Mouse (Mus musculus) liver, adult 2 months (tissue): Measurements from ENCODE around the gene Prtn3. TPM values are rescaled to one million over a fixed set of nuclear protein-coding genes. Genes with fewer than 3 reads are reported as not detected.

Experiments
- DNase-seq: peaks from one replicate; pipeline ENCODE4 v3.0.0-alpha.2; 2011; ENCODE audit warnings: low read depth, low spot score; ENCODE audit errors: extremely low read depth
- H3K27ac ChIP-seq: fragments of 200-500 bp; replicated peaks from 2 replicates; pipeline ENCODE4 v1.5.1; 2012; ENCODE audit warnings: low read depth, mild to moderate bottlenecking, control low read depth, inconsistent platforms, low read length; ENCODE audit not compliant: insufficient read depth
- H3K27me3 ChIP-seq: fragments of 200-500 bp; 2 replicates; pipeline ENCODE4 v1.6.1; 2012; ENCODE audit warnings: mild to moderate bottlenecking, moderate library complexity, low read length, inconsistent platforms; ENCODE audit not compliant: control insufficient read depth, insufficient read depth
- H3K36me3 ChIP-seq: fragments of 200-500 bp; 2 replicates; pipeline ENCODE4 v1.6.1; 2012; ENCODE audit warnings: low read length, inconsistent platforms; ENCODE audit not compliant: control insufficient read depth, insufficient read depth
- H3K4me1 ChIP-seq: fragments of 200-500 bp; 2 replicates; pipeline ENCODE4 v1.6.1; 2011; ENCODE audit warnings: low read length; ENCODE audit not compliant: control insufficient read depth, insufficient read depth
- H3K4me3 ChIP-seq: fragments of 200-500 bp; 2 replicates; pipeline ENCODE4 v1.5.1; 2011; ENCODE audit warnings: low read depth, mild to moderate bottlenecking, control low read depth, low read length, moderate library complexity; ENCODE audit not compliant: insufficient read depth
- H3K79me2 ChIP-seq: fragments of 200-500 bp; 2 replicates; pipeline ENCODE4 v1.6.1; 2012; ENCODE audit warnings: inconsistent platforms, mild to moderate bottlenecking, low read length, moderate library complexity; ENCODE audit not compliant: control insufficient read depth, insufficient read depth
- H3K9ac ChIP-seq: fragments of 200-500 bp; 2 replicates; pipeline ENCODE4 v1.6.1; 2012; ENCODE audit warnings: low read depth, mild to moderate bottlenecking, control low read depth, inconsistent platforms, low read length
- CTCF ChIP-seq: fragments of 200-500 bp; IDR thresholded peaks from 2 replicates; pipeline ENCODE4 v1.5.1; 2011; ENCODE audit warnings: low read depth, low read length, control low read depth
- POLR2A ChIP-seq: fragments of 200-500 bp; IDR thresholded peaks from 2 replicates; pipeline ENCODE4 v1.6.1; 2011; ENCODE audit warnings: low read length, control low read depth; ENCODE audit not compliant: insufficient read depth; ENCODE audit errors: extremely low read depth
- WGBS: fragments of 180-500 bp; shearing (Covaris S2); methylation state at CpG from one replicate; pipeline ENCODE4 v1.1.7; 2018; 5-methylcytosine and 5-hydroxymethylcytosine counted together
- polyA plus RNA-seq: library from polyadenylated mRNA; depleted of rRNA; stranded (reverse); fragments of >200 nt; gene quantifications from 2 replicates; pipeline ENCODE4 v1.2.3, GENCODE M21; 2012
- total RNA-seq: library from RNA; depleted of rRNA; stranded (reverse); fragments of >200 nt; gene quantifications from 2 replicates; pipeline ENCODE4 v1.2.3, GENCODE M21; 2014

The Prtn3 gene
- total and polyA plus RNA-seq, 2 experiments = 1.1 TPM; not detected in 1

DNA sequence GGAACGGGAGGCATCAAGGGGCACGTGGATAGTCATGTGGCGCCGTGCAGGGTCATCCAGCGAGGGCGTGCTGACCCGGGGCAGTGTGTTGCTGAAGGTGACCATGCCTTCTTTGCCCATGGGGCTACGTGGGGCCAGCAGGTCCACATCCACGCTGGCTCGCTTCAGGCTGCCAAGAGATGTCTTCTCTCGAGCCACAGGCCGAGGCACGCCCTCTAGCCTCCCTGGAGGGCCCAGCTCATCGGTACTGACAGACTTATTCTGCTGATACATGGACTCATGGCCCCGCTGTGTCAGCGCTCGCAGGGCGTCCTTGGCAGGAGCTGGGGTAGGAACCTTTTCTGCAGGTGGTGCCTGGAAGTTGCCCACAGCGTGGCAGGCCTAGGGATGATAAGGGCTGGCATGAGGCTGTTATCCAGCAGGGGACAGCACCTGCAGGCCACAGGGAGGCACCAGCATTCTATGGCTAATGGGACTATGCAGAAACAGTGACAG lies 8.4 kb upstream of the Prtn3 start:
- no peaks in the 10 kb centered on the region for H3K27me3 ChIP-seq
- no peak overlapping the region for H3K4me3 ChIP-seq
- H3K9ac ChIP-seq = no peak overlapping the region
- TF ChIP-seq CTCF (peak; percentile 83), POLR2A (no peak)
- no peak overlapping the region for H3K27ac ChIP-seq
- 47% methylated on average over 19 of the region's 19 CpGs for WGBS
- peak; percentile 40 for DNase-seq
- no peaks in the 10 kb centered on the region for H3K79me2 ChIP-seq
- H3K36me3 ChIP-seq = peaks cover 9% of the 10 kb centered on the region
- no peaks in the 10 kb centered on the region; the same call in 1 of the 2 replicates for H3K4me1 ChIP-seq

DNA sequence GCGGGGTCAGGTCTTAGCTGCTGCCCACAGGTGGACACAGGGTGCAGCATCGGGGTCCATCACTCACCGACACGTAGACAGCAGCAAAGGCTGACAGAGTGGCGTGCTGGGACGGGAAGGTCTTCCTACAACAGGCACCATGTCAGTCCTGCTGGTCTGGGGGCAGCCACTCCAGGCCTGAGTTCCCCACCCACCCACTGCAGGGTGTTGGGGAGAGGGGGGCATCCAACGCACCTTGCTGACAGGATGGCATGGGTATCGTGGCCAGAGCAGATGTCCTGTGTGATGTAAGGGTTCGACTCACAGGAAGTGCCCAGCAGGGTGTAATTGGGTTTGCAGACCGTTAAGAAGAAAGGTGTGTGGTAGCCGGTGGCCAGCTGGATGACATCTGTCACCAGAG lies 7.7 kb upstream of the Prtn3 start:
- Histone ChIP-seq H3K9ac (no peak overlapping the region), H3K27me3 (no peaks in the 10 kb centered on the region), H3K4me3 (no peak overlapping the region), H3K4me1 (no peaks in the 10 kb centered on the region; the same call in 1 of the 2 replicates), H3K27ac (no peak overlapping the region), H3K36me3 (peaks cover 4% of the 10 kb centered on the region; the same call in 1 of the 2 replicates), H3K79me2 (no peaks in the 10 kb centered on the region)
- WGBS = 89% methylated on average over 11 of the region's 11 CpGs
- DNase-seq = no peak
- TF ChIP-seq CTCF (no peak), POLR2A (no peak)

DNA sequence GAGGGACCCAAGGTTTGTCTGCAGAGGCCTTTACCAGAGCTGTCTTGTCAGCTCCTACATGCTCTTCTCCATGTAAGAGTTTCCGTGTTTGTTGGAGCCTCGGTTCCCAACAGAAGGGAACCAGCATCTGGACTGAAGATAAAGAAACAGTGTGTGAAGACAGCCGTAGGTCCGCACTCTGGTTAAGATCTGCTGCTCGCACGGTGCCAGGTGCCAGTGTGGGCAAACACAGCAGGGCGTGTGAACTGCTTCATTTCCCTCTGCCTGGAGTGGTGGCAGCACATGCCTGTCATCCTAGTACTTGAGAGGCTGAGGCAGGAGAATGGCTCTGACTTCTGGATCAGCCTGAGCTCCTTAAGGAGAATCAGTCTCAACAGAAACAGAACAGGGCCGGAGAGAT lies 2.4 kb upstream of the Prtn3 start:
- Histone ChIP-seq H3K36me3 (no peaks in the 10 kb centered on the region), H3K27ac (no peak overlapping the region), H3K27me3 (peaks cover 4% of the 10 kb centered on the region; the same call in 1 of the 2 replicates), H3K79me2 (no peaks in the 10 kb centered on the region), H3K4me3 (no peak overlapping the region), H3K9ac (no peak overlapping the region), H3K4me1 (0 out of 2 replicates have a peak, but pooled peaks cover 1% of the 10 kb centered on the region)
- TF ChIP-seq CTCF (no peak), POLR2A (no peak)
- no peak for DNase-seq
- WGBS = 88% methylated on average over 8 of the region's 8 CpGs

DNA sequence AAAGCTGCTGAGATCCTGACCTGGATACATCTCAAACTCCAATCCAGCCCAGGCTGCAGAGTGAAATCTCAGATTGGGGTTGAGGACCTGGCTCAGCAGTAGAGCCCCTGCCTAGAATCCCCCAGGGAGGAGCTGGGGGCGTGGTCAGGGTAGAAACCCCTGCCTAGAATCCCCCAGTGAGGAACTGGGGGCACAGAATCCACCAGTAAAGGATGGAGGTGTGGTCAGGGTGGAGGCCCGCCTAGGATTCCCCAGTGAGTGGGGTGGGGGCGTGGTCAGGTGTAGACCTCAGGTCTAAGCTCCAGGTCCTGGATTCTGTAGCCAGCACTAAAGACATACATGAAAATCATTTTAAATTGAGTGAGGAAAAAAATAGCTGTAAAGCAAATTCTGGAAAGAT lies 1.4 kb upstream of the Prtn3 start:
- no peak for TF ChIP-seq CTCF
- TF ChIP-seq POLR2A = no peak
- Histone ChIP-seq H3K9ac (no peak overlapping the region), H3K4me1 (0 out of 2 replicates have a peak, but pooled peaks cover 1% of the 10 kb centered on the region), H3K27me3 (peaks cover 4% of the 10 kb centered on the region; the same call in 1 of the 2 replicates), H3K79me2 (no peaks in the 10 kb centered on the region), H3K36me3 (no peaks in the 10 kb centered on the region), H3K4me3 (no peak overlapping the region), H3K27ac (no peak overlapping the region)
- WGBS = 59% methylated on average over 3 of the region's 3 CpGs
- no peak for DNase-seq

DNA sequence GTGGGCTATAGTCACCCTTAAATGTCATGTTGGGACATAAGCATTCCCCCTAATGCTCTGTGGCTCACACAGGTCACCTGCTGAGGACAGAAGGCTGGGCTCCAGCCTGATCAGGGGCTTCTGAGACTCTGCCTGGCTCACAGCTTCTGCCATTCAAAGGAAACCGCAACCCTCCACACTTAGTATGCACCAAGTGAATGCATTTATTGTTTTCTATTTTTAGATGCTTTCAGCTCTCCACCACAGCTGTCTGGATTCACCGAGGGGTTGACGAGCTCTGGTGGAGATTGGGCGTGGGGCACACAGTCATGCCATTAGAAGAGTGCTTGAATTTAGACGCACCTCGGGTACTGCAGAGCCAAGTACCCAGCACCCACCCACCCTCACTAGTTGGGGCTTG lies 963 bp upstream of the Prtn3 start:
- Histone ChIP-seq H3K4me3 (no peak overlapping the region), H3K9ac (no peak overlapping the region), H3K79me2 (no peaks in the 10 kb centered on the region), H3K27ac (no peak overlapping the region), H3K27me3 (peaks cover 4% of the 10 kb centered on the region; the same call in 1 of the 2 replicates), H3K36me3 (no peaks in the 10 kb centered on the region), H3K4me1 (peaks cover 3% of the 10 kb centered on the region)
- WGBS = 54% methylated on average over 6 of the region's 6 CpGs
- DNase-seq = no peak
- TF ChIP-seq POLR2A = no peak
- TF ChIP-seq CTCF = no peak

DNA sequence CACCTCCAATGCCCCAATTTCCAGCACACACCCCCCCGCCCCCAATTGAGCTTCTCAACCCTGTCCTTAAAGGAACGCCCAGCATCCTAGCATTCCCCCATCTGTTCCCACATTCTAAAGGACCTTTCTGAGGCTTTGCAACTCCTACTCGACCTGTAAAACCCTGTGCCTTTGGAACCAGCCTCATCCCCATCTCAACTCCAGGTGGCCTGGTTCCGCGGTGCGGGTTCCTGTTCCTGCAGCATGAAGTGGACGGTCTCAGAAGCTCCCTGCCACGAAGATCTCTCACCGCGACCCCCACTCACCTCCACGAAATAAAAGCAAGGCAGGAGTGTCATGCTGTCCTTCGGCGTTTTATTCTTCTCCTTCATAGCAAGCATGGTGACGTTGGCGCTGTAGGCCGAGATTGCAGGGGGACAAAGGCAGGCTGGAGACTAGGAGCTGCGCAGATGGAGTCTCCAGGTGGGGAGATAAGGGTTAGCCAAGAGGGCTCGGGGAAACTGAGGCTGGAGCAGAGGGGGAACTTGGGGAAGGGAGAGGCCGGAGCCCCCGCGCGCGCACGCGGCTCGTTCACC lies 474 bp upstream of the Prtn3 start:
- peaks cover 4% of the 10 kb centered on the region; the same call in 1 of the 2 replicates for H3K27me3 ChIP-seq
- no peak for TF ChIP-seq CTCF
- TF ChIP-seq POLR2A = no peak
- 7% methylated on average over 26 of the region's 26 CpGs for WGBS
- no peak for DNase-seq
- H3K9ac ChIP-seq = peak overlapping the region; percentile 37; the same call in 1 of the 2 replicates
- H3K36me3 ChIP-seq = no peaks in the 10 kb centered on the region
- H3K27ac ChIP-seq = no peak overlapping the region
- H3K79me2 ChIP-seq = no peaks in the 10 kb centered on the region
- H3K4me1 ChIP-seq = peaks cover 4% of the 10 kb centered on the region
- H3K4me3 ChIP-seq = peak overlapping the region; percentile 55; the same call in 1 of the 2 replicates
